Mouse (Mus musculus): ENCODE measurements around the gene Sema6c.

DNA sequence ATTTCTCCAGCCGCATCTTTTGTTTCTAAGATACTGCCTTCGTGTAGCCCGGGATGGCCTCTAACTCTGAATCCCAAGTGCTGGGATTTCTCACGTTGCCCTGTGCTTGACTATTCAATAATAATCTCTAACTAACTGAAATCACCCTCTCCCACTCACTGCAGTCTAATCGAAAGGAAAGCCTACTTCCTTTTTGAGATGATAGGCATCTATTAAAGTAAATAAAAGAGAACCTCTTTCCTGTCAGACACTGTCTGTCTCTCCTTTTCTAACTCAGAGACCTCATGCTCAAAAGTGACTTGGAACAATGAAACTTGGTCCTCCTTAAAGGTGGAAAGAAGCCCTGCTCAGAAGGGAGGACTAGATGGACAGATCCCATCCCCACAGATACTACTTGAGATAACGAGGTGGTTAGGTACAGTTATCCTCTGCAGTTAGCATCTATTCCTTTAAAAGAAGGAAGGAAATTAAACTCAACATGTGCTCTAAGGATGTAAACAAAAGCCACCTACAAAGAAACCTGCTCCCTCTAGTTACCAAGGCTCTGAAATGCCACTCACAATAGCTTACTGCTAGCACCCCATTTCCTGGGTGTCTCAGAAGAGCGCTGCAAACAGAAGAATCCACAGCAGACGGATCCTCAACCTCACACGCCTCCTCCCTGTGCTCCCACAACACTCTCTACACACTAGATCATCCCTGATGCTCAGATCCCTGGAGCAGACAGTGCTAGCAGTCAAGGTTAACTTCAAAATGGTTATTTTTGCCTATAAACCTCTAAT, 24.7 kb downstream of the Sema6c start:
- no peak for TF ChIP-seq CTCF (IDR thresholded peaks at IDR 0.05; ENCODE audit: control insufficient read depth, insufficient read depth, insufficient replicate concordance, low read depth, low read length)
- no peak for TF ChIP-seq POLR2A (IDR thresholded peaks at IDR 0.05; ENCODE audit: control insufficient read depth, low read depth, low read length)

All from testis, adult 2 months (tissue).